Mouse (Mus musculus): Measurements from ENCODE around the gene Igf2. TPM values are rescaled to one million over a fixed set of nuclear protein-coding genes. Genes with fewer than 3 reads are reported as not detected.
A peak's percentile ranks its signal among the peaks of the same experiment; 100 is the strongest.

Gene Igf2
- total RNA-seq, 2 experiments from 2014 or later: 87.0 to 98.1 TPM

DNA sequence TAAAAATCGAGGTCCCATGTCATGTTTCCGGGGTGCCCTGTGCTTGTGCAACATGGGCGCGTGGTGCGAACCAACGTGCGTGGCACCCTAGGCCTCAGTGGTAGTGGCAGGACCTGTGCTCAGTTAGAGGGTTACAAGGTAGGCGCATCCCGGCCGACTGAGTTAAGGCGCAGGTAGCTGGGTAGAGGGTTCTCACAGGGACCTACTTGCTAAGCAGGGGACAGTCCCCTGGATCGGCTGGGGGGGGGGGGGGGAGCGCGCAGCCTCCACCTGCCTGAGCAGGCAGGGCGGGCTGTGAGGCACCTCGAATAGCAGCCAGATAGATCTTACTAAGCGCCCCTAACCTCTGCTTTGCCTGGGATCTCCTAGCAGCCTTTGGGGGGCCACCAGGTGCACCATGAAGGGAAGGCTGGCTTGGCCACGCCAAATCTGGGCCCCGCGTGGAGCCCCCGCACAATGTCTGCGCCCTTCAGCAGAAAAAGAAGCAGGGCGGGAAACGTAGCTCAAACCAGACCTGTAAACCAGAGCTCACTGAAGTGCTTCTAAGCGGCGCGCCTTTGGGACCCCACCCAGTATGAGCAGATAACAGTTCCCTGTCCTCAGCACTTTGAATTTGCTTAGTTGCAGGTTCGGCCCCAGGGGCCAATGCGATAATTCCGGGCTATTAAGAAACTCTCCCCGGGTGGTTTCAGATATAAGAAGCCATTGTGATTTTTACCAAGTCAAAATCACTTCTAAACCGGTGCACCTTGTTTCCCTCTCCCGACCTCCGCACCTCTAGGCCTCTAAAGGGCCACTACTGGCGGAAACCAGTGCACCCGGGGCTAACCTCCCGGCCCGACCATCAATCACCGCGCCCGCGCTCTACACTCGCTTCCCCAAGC, 6.6 kb downstream of the Igf2 start:
- intact Hi-C loops (cut with DNase I): no loop called here
- DNase-seq: no peak

DNA sequence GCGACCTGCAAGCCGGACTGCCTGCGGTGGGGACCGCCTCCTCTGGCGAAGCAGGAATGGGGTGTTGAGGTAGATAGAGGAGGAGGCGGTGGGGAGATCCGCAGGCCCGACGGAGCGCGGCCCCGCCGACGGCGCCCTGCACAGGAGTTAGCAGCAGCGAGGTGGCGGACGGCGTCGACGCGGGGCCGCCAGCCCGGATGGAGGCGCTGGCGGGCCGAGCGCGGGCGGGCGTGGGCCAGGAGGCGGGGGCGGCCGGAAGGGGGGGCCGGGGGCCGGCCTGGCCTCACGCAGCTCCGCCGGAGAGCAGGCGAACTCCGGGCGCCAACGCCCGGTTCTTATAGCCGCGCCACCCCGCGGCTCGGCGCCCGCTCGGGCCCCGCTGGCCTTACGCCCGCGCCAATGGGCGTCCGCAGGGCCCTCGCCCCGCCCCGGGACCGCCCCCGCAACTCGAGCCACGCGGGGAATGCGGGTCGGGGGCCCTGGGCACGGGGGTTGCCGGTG, 7.4 kb downstream of the Igf2 start:
- intact Hi-C loops (cut with DNase I): no loop called here
- DNase-seq: no peak

DNA sequence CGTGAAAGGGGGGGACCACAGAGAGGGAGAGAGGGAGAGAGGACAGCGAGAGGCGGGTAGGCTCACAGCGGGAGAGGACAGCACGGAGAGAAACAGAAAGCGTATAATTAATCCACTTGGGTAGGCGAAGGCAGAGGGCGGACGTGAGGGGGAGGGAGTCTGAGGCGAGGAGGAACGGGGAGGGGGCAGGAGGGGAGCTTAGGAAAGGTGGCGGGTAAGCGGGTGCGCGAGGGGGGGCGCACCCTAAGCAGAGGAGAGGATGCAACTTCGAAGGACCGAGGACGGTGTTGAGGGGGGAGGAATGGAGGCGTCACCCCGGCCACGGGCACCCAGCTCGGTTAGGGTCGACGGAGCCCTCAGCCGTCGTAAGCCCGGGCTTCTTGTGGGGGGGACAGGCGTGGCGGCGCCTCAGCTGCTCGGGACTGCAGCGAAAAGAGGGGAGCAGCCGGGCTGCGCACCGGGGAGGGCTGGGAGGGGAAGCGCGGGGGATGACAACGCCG, 7.9 kb downstream of the Igf2 start:
- DNase-seq: no peak
- intact Hi-C loops (cut with DNase I): no loop called here

DNA sequence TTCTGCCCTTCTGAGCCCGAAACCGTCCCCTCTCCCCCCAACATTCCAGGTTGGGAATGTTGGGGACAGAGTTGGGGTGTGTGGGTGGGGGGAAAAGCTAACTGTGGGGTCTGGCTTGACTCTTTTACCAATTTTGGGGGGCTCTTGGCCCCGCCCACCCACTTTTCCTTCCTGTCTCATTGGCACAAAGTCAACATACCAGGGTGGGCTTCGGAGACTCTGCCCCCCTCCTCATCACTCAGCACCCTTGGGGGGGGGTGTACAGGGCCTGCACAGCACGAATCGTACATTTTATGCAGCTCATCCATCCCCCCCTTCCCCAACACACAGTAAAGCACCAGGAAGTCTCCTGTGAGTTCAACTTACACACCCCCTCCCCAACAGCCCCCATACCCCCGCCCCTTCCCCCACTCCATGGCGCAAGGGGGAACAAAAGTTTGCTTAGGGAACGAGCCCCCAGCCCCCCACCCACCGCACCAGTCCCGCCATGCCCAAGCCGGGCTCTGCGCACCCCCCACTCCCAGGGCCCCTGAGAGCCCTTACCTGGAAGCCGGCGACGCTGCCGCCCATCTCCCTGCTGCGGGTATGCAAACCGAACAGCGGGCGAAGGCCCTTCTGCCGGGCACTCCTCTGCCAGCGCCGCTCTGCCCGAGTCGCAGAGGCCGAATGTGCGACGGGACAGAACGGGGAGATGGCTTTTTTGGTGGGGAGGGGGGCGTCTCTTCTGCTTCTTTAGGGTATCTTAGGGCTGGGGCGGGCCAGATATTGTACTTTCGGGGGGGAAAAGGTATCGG, 8.6 kb downstream of the Igf2 start:
- intact Hi-C loops (cut with DNase I): no loop called here
- no peak for DNase-seq

DNA sequence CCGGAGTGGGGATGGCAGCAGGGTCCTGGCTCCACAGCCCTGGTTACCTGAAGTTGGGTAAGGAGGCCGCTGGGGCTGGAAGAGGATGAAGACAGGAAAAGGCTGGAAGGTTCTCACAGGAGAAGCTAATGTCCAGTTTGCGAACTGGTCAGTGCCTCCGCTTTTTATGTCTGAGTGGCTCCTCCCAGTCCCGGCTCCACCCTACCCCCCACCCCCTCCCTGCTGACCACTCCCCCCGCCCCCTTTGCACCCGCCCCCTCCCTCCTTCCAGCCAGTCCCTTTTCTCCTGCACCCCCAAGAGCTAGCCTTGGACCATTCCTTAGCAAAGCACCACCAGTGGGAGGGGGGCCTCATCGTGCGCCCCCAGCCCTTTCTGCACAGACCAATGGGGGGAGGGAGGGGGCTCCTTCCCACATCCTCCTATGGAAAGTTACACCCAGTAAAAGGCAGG, 9.2 kb downstream of the Igf2 start:
- DNase-seq: peak in 1 of 2 experiments; percentile 6
- intact Hi-C loops (cut with DNase I): no loop called here

DNA sequence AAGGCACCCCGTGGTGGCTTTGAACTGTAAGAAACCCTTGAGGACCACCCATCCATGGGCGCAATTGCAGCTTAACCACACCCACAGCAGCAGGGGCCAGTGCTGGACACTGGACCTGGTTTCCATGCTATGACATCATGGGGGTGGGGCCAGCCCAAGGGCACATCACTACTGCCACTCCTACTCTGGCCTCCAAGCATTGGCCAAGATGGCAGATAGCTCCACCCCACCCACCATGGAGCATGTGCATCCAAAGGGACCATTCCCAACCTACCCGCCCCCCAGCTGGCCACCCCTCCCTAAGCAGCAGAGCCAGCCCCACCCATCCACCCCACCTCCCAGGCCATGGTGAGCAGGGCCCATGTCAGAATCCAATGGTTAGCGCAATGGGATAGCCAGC, 10.6 kb downstream of the Igf2 start:
- intact Hi-C loops (cut with DNase I): no loop called here

DNA sequence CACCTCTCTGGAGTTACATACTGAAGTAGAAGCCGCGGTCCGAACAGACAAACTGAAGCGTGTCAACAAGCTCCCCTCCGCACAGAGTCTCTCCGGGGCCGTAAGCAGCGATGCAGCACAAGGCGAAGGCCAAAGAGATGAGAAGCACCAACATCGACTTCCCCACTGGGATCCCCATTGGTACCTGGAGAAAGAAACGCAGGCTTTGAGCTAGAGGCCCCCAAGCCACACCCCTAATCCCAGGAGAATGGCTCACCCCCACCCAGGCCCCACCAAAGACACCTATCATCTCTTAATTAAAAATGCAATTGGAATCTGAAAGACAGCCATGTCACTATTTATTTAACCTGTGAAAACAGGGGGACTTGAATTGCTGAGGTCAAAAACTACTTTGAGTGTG, 11.0 kb downstream of the Igf2 start:
- intact Hi-C loops (cut with DNase I): no loop called here
- DNase-seq: peak in 1 of 2 experiments; percentile 7

More for the DNA sequence above, 10.6 kb downstream of the Igf2 start:
- DNase-seq: peak in 1 of 2 experiments; percentile 11

DNA sequence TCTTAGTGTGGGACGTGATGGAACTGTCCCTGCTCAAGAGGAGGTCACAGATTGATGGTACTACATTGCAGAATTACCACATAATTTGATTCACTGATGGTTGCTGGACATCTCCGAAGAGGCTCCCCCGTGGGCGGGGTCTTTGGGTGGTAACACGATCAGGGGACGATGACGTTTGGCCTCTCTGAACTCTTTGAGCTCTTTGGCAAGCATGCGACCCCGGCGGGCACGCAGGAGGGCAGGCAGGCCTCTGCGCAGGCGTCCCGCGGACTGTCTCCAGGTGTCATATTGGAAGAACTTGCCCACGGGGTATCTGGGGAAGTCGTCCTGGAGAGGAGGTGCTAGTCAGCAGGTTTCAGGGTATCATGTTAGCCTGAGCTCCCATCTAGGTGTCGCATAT, 12.9 kb downstream of the Igf2 start:
- intact Hi-C loops (cut with DNase I): no loop called here
- peak in 1 of 2 experiments; percentile 10 for DNase-seq

DNA sequence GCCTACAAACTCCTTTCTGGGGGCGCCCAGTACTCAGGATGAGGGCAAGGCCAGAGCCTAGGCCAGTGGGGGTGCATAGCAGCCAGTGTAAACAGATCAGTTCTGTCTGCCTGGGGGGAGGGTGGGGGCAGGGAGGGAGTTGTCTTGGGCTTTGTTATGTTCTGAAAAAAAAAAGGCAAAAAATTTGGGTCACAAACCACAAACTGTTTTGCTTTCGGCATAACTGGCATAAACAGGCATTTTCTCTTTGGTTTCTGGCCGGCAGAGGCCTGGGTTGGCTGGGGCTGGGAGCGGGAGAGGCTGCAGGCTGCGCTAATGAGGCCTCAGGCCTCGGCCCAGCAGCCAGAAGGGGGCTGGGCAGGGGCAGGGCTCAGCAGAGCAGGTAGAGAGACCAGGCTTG, 19.9 kb downstream of the Igf2 start:
- no peak for DNase-seq
- intact Hi-C loops (cut with DNase I): no loop called here

DNA sequence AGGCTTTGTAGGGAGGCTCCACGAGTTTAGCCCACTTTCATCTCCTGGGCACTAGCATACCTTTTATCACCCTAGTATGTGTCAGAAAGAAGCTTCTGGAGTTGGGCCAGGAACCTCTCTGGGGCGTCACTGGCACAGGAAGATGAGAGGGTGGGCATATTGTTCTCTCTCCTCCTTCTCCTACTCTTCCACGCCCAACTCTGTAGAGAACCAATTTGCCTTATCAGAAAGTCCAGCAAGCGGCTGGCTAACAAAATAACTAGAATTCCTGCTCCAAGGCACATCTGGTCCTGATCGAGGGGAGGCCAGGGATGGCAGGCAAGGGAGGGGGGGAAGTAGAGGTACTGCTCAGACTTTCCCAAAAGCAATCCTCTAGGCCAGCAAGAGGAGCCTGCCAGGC, 21.6 kb downstream of the Igf2 start:
- DNase-seq: no peak
- intact Hi-C loops (cut with DNase I): no loop called here

DNA sequence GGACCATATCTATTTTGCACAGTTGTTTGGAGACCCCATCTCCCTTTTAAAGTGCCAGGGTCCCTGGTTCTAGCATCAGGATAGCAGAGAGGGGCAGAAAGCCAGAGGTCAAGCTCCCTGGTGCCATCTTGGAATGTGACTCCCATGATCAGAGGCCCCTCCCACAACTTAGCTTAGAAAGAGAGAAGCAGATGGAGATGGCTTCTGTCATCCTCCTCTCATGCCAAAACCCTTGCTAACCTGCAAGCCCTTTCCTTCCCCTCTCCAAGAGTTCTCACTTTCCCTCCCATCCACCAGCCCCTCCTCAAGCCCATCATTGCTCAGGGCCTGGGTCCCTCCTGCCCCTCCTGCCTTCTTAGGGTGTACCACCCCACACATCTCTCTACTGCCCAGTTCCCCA, 30.4 kb downstream of the Igf2 start:
- DNase-seq: no peak
- intact Hi-C loops (cut with DNase I): no loop called here

DNA sequence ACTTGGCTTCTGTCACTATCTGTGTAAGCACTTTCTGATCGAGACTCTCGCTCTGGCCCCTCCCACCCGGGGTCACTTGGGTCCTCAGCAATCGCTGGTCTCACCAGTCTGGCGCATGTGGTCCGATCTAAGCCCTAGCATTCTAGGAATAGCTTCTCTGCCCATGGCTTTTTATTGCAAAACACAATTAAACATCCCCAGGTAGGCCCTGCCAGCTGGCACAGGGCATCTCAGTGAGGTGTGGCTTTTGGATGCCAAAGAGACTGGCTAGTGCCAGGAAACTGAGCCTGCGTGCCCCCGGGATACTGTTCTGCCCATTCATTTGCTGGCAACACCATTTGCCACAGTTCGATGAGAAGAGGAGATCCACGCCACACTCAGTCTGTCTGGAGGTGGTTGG, 35.9 kb downstream of the Igf2 start:
- peak in 1 of 2 experiments; percentile 10 for DNase-seq
- intact Hi-C loops (cut with DNase I): no loop called here

DNA sequence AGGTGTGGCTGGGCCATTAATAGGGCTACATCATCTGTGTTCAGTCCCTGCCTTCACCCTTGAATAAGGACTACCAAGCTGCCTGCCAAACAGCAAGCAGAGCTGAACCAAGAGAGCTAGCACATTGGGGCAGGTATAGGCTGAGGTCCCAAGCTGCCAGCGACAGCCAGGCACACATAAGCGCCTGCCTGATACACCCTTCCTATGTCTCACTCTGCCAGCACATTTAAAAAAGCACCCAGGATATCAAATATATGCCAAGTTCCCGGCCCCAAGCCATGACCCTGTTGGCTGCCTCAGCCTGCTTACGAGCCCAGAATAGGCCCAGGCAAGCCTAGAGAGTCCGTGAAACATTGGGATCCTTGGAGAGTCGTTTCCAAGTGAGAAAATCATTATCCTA, 36.8 kb downstream of the Igf2 start:
- intact Hi-C loops (cut with DNase I): no loop called here
- DNase-seq: peak; percentile 29 to 31

DNA sequence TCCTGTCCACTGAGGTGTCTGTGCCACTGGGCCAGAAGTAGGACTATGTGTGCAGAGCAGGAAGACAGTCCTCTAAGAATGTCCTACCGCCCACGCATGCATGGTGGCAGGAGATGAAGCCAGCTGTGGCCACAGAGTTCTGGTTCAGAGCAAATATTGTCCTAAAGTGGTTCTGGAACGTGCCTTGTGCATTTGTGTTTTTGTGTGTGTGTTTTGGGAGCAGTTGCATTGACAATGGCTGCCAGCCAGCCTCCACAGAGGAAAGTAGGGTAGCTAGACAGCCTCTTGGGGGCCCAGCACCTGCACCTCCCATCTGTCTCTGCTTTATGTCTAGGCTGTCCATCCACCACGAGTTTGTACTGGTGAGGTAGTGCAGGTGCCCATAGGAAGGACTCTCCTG, 44.4 kb downstream of the Igf2 start:
- intact Hi-C loops (cut with DNase I): no loop called here
- peak in 1 of 2 experiments; percentile 4 for DNase-seq

DNA sequence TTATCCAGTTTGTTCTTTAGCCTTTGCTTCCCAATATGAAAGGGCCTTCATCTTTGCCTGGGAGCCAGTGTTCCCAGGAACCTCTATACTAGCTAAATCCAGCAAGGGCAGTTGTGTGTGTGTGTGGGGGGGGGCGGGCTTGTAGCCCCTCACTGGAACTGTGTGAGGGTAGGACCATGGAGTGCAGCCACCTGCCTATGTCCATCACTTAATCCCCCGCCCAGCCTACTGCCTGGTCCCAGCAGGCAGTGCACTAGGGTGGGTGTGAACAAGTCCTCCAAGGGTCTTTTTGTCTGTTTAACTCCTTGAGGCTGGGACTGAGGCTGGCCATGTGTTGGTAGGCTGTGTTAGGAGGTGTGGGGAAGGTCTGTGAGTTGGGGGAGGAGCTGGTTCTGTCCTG, 53.5 kb downstream of the Igf2 start:
- DNase-seq: no peak

DNA sequence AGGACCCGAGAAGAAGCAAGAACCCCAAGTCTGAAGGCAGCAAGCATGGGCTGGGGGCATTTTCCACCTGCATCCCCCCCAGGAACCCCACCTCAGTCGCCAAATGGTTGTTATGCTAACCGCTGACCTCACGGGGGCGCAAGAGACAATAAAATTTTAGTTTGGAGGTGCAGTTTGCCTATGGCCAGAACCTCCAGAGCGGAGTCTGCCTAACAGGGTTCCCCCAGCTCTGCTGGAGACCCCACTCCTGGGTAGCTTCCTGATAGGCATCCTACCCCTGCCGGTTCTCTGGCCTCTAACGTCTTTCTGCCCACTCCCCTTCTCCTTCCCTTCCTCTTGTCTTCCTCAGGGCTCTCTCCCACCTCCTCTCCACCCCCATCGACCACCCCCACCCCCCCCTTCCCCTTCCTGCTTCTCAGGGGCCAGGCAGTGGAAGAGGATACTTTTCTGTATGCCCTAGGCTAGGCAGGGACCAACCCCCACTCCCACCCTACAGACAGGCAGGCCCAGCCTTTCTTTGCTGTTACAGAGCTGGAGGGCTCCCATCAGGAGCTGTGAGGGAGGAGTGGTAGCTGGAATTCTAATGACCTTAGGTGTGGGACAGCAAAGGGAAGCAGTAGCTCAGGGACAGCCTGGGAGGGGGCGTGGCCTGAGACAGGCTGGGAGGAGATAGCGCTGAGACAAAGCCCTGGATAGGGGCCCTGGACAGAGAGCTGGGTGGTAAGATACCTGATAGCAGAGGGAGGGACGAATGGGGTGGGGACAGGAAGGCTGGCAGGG, 55.8 kb downstream of the Igf2 start:
- DNase-seq: peak; percentile 31 to 41
- intact Hi-C loops (cut with DNase I): loop anchor here (1.0 to 5.0 kb wide), 2 partner anchors 60 to 106 kb away; no protein-coding TSS in a partner anchor

More for the DNA sequence above, 53.5 kb downstream of the Igf2 start:
- intact Hi-C loops (cut with DNase I): loop anchor here (5.0 kb wide), 1 partner anchor 104 kb away; no protein-coding TSS in a partner anchor

DNA sequence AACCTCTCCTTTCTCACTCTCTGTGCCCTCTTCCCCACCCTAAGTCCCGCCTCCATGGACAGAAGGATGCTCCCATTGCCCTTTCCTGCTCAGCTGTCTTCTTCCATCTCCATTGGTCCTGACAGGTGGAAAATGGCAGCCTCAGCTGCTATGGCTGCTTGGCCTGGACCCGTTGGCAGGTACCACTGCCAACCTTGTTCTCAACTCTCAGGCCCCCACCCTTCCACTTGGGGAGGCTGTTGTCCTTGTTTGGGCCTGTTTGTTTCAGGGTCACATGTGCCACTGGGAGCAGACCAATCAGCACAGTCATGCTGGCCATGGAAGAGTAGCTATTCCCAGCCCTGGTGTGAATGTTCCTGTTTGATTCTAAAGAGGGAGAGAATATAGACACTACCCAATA, 65.7 kb downstream of the Igf2 start:
- intact Hi-C loops (cut with DNase I): loop anchor here (2.0 kb wide), 1 partner anchor 48 kb away; no protein-coding TSS in a partner anchor
- DNase-seq: peak in 1 of 2 experiments; percentile 60

All from gastrocnemius, postnatal 36 days (tissue).